ENCODE assay signal across 11 mouse cellular contexts in the genomic region with DNA sequence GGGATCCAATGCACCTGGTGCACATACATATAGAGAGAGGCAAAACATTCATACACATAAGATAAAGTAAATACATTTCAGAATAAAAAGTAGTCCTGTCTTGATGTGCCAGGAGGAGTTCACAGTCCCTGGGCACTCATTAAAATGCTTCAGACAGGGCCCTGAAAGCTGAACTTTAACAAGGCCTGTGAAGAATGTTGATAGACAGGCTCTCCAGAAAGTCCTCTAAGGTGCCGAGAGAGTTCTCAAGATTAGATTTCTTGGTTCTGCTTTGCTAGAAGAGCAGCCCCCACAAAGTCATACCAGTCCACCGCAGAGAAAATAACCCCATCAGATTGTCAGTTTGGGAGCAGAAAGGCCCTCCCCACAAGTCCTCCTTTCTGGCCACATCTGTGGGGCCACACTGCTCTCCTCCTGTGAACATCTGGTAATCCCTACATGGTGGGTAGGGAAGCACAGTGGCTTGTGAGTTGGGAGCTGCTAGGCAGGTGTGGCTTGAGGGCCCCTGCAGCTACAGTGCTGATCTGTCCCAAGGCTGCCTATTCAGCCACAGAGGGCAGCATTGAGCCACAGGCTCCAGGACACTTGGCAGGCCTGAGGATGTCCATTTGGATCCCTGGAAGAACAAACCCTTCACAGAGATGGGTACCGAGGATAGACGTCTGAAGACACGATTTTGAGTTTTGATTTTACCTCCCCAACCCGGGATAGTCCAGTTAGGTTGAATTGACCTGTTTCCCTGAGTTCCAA. TPM values are rescaled to one million over a fixed set of nuclear protein-coding genes. Genes with fewer than 3 reads are reported as not detected.
A peak's percentile ranks its signal among the peaks of the same experiment; 100 is the strongest.
DNase-seq lines count a peak whose midpoint lies in the region; ATAC-seq and TF ChIP-seq lines count a peak whose summit lies in the region.
"Had no signal": no experiment of that assay in that cellular context is flagged by ENCODE, and none has a peak within 500 bp of the region (broad histone marks: within the 10 kb centered on the region; RNA-seq: fewer than 3 reads in every experiment).

No protein-coding gene starts in this region.

- H3K4me1 ChIP-seq in cerebellum, adult 2 months (ENCODE audit: control insufficient read depth, insufficient read depth, low read length): no peaks in the 10 kb centered on the region
- H3K4me1 ChIP-seq in ES-Bruce4 (ENCODE audit: control insufficient read depth, insufficient read depth, low read length): no peaks in the 10 kb centered on the region
- no peaks in the 10 kb centered on the region for H3K4me1 ChIP-seq in lung, postnatal 0 days (ENCODE audit: insufficient read depth, low read depth, low read length)
- H3K4me1 ChIP-seq: midbrain, embryonic 15.5 days had no signal

- no peaks in the 10 kb centered on the region; the same call in 1 of the 2 replicates for H3K9me3 ChIP-seq in ES-Bruce4 (replicated peaks; ENCODE audit: control insufficient read depth, insufficient read depth, low read length, poor library complexity, severe bottlenecking)
- H3K9me3 ChIP-seq in lung, postnatal 0 days (ENCODE audit: low read length): no peaks in the 10 kb centered on the region
- H3K9me3 ChIP-seq: midbrain, embryonic 15.5 days had no signal

- no peak overlapping the region for H3K9ac ChIP-seq in ES-Bruce4 (ENCODE audit: low read depth, poor library complexity, severe bottlenecking)
- no peak overlapping the region for H3K9ac ChIP-seq in lung, postnatal 0 days (replicated peaks; ENCODE audit: low read depth)
- H3K9ac ChIP-seq: midbrain, embryonic 15.5 days had no signal

- no peaks in the 10 kb centered on the region for H3K27me3 ChIP-seq in cerebellum, adult 2 months (ENCODE audit: control insufficient read depth, insufficient read depth, low read length)
- no peaks in the 10 kb centered on the region for H3K27me3 ChIP-seq in ES-Bruce4 (ENCODE audit: control insufficient read depth, insufficient read depth, low read length, poor library complexity, severe bottlenecking)
- no peaks in the 10 kb centered on the region for H3K27me3 ChIP-seq in lung, postnatal 0 days (replicated peaks; ENCODE audit: insufficient read depth, low read length)
- H3K27me3 ChIP-seq: midbrain, embryonic 15.5 days had no signal

- peak; percentile 77 for TF ChIP-seq CTCF in cerebellum, adult 2 months (IDR thresholded peaks at IDR 0.05; ENCODE audit: borderline replicate concordance, insufficient read depth, low read depth, low read length)
- peak; percentile 50 for TF ChIP-seq CTCF in layer of hippocampus, adult 2 months (conservative IDR thresholded peaks at IDR 0.05)
- TF ChIP-seq CTCF in ES-Bruce4 (IDR thresholded peaks at IDR 0.05; ENCODE audit: low read depth, low read length): peak; percentile 67
- TF ChIP-seq CTCF in lung, postnatal 0 days (IDR thresholded peaks at IDR 0.05): peak; percentile 73

- H3K4me2 ChIP-seq in lung, postnatal 0 days (replicated peaks; ENCODE audit: low read depth, low read length): no peak overlapping the region
- H3K4me2 ChIP-seq: midbrain, embryonic 15.5 days had no signal

- peak in 1 of 2 experiments; percentile 34 for DNase-seq in cerebellum, adult 2 months
- no peak for DNase-seq in cerebellum, adult 9-10 months
- no peak for DNase-seq in layer of hippocampus, adult 2 months (ENCODE audit: low spot score in 2 of 2)
- no peak for DNase-seq in layer of hippocampus, adult 9-10 months (ENCODE audit: low spot score)
- peak; percentile 55 for DNase-seq in lung, postnatal 0 days (ENCODE audit: low spot score)
- DNase-seq in thymus, adult 18-20 months: no peak
- no peak for DNase-seq in layer of hippocampus, postnatal 25 days (ENCODE audit: extremely low spot score in 1 of 2, low spot score in 1 of 2)
- DNase-seq: gastrocnemius, postnatal 10 days had no signal

- whole genome bisulfite sequencing in cerebellum, adult 2 months: 64% methylated on average over 6 of the region's 6 CpGs
- WGBS in lung, postnatal 0 days: 63% methylated on average over 6 of the region's 6 CpGs

- peak; percentile 71 for ATAC-seq in lung, postnatal 0 days
- ATAC-seq: midbrain, embryonic 15.5 days had no signal

- TF ChIP-seq EP300 in ES-Bruce4 (IDR thresholded peaks at IDR 0.05; ENCODE audit: insufficient read depth, low read depth, low read length): no peak
- no peak for TF ChIP-seq EP300 in lung, postnatal 0 days (IDR thresholded peaks at IDR 0.05)

- H3K27ac ChIP-seq in cerebellum, adult 2 months (ENCODE audit: insufficient read depth, low read length): no peak overlapping the region
- H3K27ac ChIP-seq in layer of hippocampus, adult 2 months: no peak overlapping the region
- no peak overlapping the region for H3K27ac ChIP-seq in ES-Bruce4 (ENCODE audit: insufficient read depth, low read length)
- no peak overlapping the region for H3K27ac ChIP-seq in lung, postnatal 0 days (ENCODE audit: low read length)
- H3K27ac ChIP-seq: midbrain, embryonic 15.5 days had no signal

- H3K4me3 ChIP-seq in cerebellum, adult 2 months (replicated peaks; ENCODE audit: insufficient read depth, low read depth, low read length): no peak overlapping the region
- no peak overlapping the region for H3K4me3 ChIP-seq in layer of hippocampus, adult 2 months
- H3K4me3 ChIP-seq in ES-Bruce4 (ENCODE audit: low read depth, low read length): no peak overlapping the region
- H3K4me3 ChIP-seq in lung, postnatal 0 days (ENCODE audit: low read depth, low read length): no peak overlapping the region
- H3K4me3 ChIP-seq: midbrain, embryonic 15.5 days had no signal

- no peaks in the 10 kb centered on the region for H3K36me3 ChIP-seq in ES-Bruce4 (ENCODE audit: control insufficient read depth, insufficient read depth, low read length, poor library complexity, severe bottlenecking)
- H3K36me3 ChIP-seq in lung, postnatal 0 days (ENCODE audit: insufficient read depth, low read length): no peaks in the 10 kb centered on the region
- H3K36me3 ChIP-seq: midbrain, embryonic 15.5 days had no signal

- no peak for TF ChIP-seq POLR2A in cerebellum, adult 2 months (IDR thresholded peaks at IDR 0.05; ENCODE audit: borderline replicate concordance, insufficient read depth, low read length)
- no peak for TF ChIP-seq POLR2A in ES-Bruce4 (IDR thresholded peaks at IDR 0.05; ENCODE audit: insufficient read depth, low read length)

RNA-seq across cellular contexts. Expression of a gene that starts 31.3 kb away (rescaled TPM):
- polyA plus RNA-seq in cerebellum, adult 2 months (2012; rRNA removed): 13.2 and 14.3 TPM in 2 replicates
- total RNA-seq in layer of hippocampus, adult 2 months (2021): 1 to 10 TPM; 5.4 to 7.6 TPM
- polyA plus RNA-seq in ES-Bruce4 (2011; ENCODE audit: insufficient read depth, insufficient read length, low read depth, missing spikeins): 24.2 and 24.4 TPM in 2 replicates
- 228 and 262 TPM in 2 replicates for polyA plus RNA-seq in lung, postnatal 0 days (2015; fragmentation: Nextera tagmentation; extraction: Ambion mirVana)
- 1 to 10 TPM; 5.3 to 5.6 TPM for total RNA-seq in layer of hippocampus, postnatal 25 days (2021)

RNA-seq across cellular contexts. Expression of a gene that starts 59.4 kb away (rescaled TPM):
- 9.5 and 9.7 TPM in 2 replicates for polyA plus RNA-seq in cerebellum, adult 2 months (2012; rRNA removed)
- 10 to 100 TPM; 11.9 to 12.1 TPM for total RNA-seq in layer of hippocampus, adult 2 months (2021)
- not detected in 2 replicates for polyA plus RNA-seq in ES-Bruce4 (2011; ENCODE audit: insufficient read depth, insufficient read length, low read depth, missing spikeins)
- 0.13 TPM in 1 of 2 replicates, not detected in the other for polyA plus RNA-seq in lung, postnatal 0 days (2015; fragmentation: Nextera tagmentation; extraction: Ambion mirVana)
- total RNA-seq in layer of hippocampus, postnatal 25 days (2021): 10 to 100 TPM in 1 of 2 experiments, 1 to 10 TPM in 1; 9.7 to 12.9 TPM
- polyA plus RNA-seq: limb, embryonic 11.5 days had no signal
